Mouse (Mus musculus) heart, adult 2 months (tissue): ENCODE data around the gene Adgrl1.

Experiments used
- CTCF ChIP-seq: fragments of 200-600 bp; IDR thresholded peaks from 2 replicates; pipeline ENCODE4 v1.8.1; 2022; ENCODE audit warnings: antibody characterized with exemption, mild to moderate bottlenecking, moderate library complexity
- EP300 ChIP-seq: fragments of 200-500 bp; IDR thresholded peaks from 2 replicates; pipeline ENCODE4 v1.6.1; 2011; ENCODE audit warnings: low read depth, low read length, control low read depth; ENCODE audit not compliant: insufficient read depth
- POLR2A ChIP-seq: fragments of 200-500 bp; IDR thresholded peaks from 2 replicates; pipeline ENCODE4 v1.6.1; 2011; ENCODE audit warnings: mild to moderate bottlenecking, low read depth, low read length, control low read depth; ENCODE audit not compliant: insufficient read depth

GRCm38 (mm10) chr8:83926266-83926665 lies 26.4 kb downstream of the Adgrl1 start:
- no peak for TF ChIP-seq POLR2A
- TF ChIP-seq EP300 = no peak
- TF ChIP-seq CTCF = no peak
